Comparison of ENCODE assay signal across 14 mouse cellular contexts in genomic region chr6:128058157-128058556, GRCm38 (mm10).
A peak's percentile ranks its signal among the peaks of the same experiment; 100 is the strongest.
DNase-seq lines count a peak whose midpoint lies in the region; ATAC-seq and TF ChIP-seq lines count a peak whose summit lies in the region.
"Had no signal": no experiment of that assay in that cellular context is flagged by ENCODE, and none has a peak within 500 bp of the region (broad histone marks: within the 10 kb centered on the region; RNA-seq: fewer than 3 reads in every experiment).

No protein-coding gene starts in this region.

- H3K36me3 ChIP-seq in hindbrain, embryonic 11.5 days (ENCODE audit: control insufficient read depth, insufficient read depth, low read length) = no peaks in the 10 kb centered on the region
- H3K36me3 ChIP-seq in hindbrain, embryonic 10.5 days = no peaks in the 10 kb centered on the region; the same call in 1 of the 2 replicates
- H3K36me3 ChIP-seq in hindbrain, embryonic 15.5 days = no peaks in the 10 kb centered on the region
- H3K36me3 ChIP-seq in neural tube, embryonic 12.5 days = no peaks in the 10 kb centered on the region
- H3K36me3 ChIP-seq: limb, embryonic 15.5 days had no signal

- H3K9me3 ChIP-seq in hindbrain, embryonic 11.5 days (ENCODE audit: control insufficient read depth, low read length) = no peaks in the 10 kb centered on the region
- H3K9me3 ChIP-seq in hindbrain, embryonic 10.5 days = no peaks in the 10 kb centered on the region
- no peaks in the 10 kb centered on the region for H3K9me3 ChIP-seq in hindbrain, embryonic 15.5 days
- no peaks in the 10 kb centered on the region for H3K9me3 ChIP-seq in neural tube, embryonic 12.5 days
- H3K9me3 ChIP-seq: heart, embryonic 10.5 days; kidney, embryonic 15.5 days; limb, embryonic 15.5 days; megakaryocyte, embryonic 14.5 days had no signal

- peak; percentile 64 for ATAC-seq in hindbrain, embryonic 11.5 days (ENCODE audit: low FRiP score)
- peak; percentile 49 for ATAC-seq in hindbrain, embryonic 15.5 days (ENCODE audit: low FRiP score, low read depth)
- peak; percentile 73 for ATAC-seq in neural tube, embryonic 12.5 days (ENCODE audit: low FRiP score, low read depth)

- peaks cover 35% of the 10 kb centered on the region for H3K4me1 ChIP-seq in cerebellum, adult 2 months (ENCODE audit: control insufficient read depth, insufficient read depth, low read length)
- H3K4me1 ChIP-seq in hindbrain, embryonic 11.5 days (replicated peaks; ENCODE audit: control insufficient read depth, insufficient read depth, low read length) = no peaks in the 10 kb centered on the region; the same call in 1 of the 2 replicates
- peaks cover 28% of the 10 kb centered on the region for H3K4me1 ChIP-seq in hindbrain, embryonic 10.5 days (replicated peaks)
- peaks cover 16% of the 10 kb centered on the region for H3K4me1 ChIP-seq in hindbrain, embryonic 15.5 days (replicated peaks)
- H3K4me1 ChIP-seq in neural tube, embryonic 12.5 days = peaks cover 20% of the 10 kb centered on the region; the same call in 1 of the 2 replicates

- no peak overlapping the region for H3K9ac ChIP-seq in hindbrain, embryonic 11.5 days (ENCODE audit: low read depth, low read length)
- H3K9ac ChIP-seq in hindbrain, embryonic 15.5 days = no peak overlapping the region
- H3K9ac ChIP-seq in neural tube, embryonic 12.5 days = peak overlapping the region; percentile 26; the same call in 1 of the 2 replicates
- H3K9ac ChIP-seq: kidney, embryonic 15.5 days; limb, embryonic 15.5 days had no signal

- peak in 1 of 2 experiments; percentile 33 for DNase-seq in cerebellum, adult 2 months
- DNase-seq in cerebellum, postnatal 36 days = no peak
- peak; percentile 38 for DNase-seq in hindbrain, embryonic 11.5 days (ENCODE audit: low spot score)
- no peak for DNase-seq in hindbrain, embryonic 10.5 days (ENCODE audit: low spot score)
- no peak for DNase-seq in gastrocnemius, postnatal 10 days
- no peak for DNase-seq in adrenal gland, postnatal 25 days
- DNase-seq: heart, postnatal 10 days; lung, postnatal 10 days had no signal

- no peak overlapping the region for H3K4me3 ChIP-seq in cerebellum, adult 2 months (replicated peaks; ENCODE audit: insufficient read depth, low read depth, low read length)
- H3K4me3 ChIP-seq in hindbrain, embryonic 11.5 days (ENCODE audit: low read depth, low read length) = no peak overlapping the region
- H3K4me3 ChIP-seq in hindbrain, embryonic 10.5 days = no peak overlapping the region
- H3K4me3 ChIP-seq in hindbrain, embryonic 15.5 days = no peak overlapping the region
- no peak overlapping the region for H3K4me3 ChIP-seq in neural tube, embryonic 12.5 days
- H3K4me3 ChIP-seq: heart, embryonic 10.5 days; kidney, embryonic 15.5 days; limb, embryonic 15.5 days; megakaryocyte, embryonic 14.5 days had no signal

- H3K27me3 ChIP-seq in cerebellum, adult 2 months (ENCODE audit: control insufficient read depth, insufficient read depth, low read length) = no peaks in the 10 kb centered on the region
- no peaks in the 10 kb centered on the region for H3K27me3 ChIP-seq in hindbrain, embryonic 11.5 days (ENCODE audit: control insufficient read depth, insufficient read depth, low read length)
- H3K27me3 ChIP-seq in hindbrain, embryonic 10.5 days (ENCODE audit: insufficient read depth, poor library complexity, severe bottlenecking) = no peaks in the 10 kb centered on the region
- no peaks in the 10 kb centered on the region for H3K27me3 ChIP-seq in hindbrain, embryonic 15.5 days
- no peaks in the 10 kb centered on the region for H3K27me3 ChIP-seq in neural tube, embryonic 12.5 days (replicated peaks)
- H3K27me3 ChIP-seq: kidney, embryonic 15.5 days; limb, embryonic 15.5 days had no signal

- no peak for TF ChIP-seq CTCF in cerebellum, adult 2 months (IDR thresholded peaks at IDR 0.05; ENCODE audit: borderline replicate concordance, insufficient read depth, low read depth, low read length)

- TF ChIP-seq POLR2A in cerebellum, adult 2 months (IDR thresholded peaks at IDR 0.05; ENCODE audit: borderline replicate concordance, insufficient read depth, low read length) = no peak

- H3K4me2 ChIP-seq in hindbrain, embryonic 11.5 days (replicated peaks; ENCODE audit: low read depth, low read length) = no peak overlapping the region
- H3K4me2 ChIP-seq in hindbrain, embryonic 15.5 days = peak overlapping the region; percentile 37
- peak overlapping the region; percentile 41 for H3K4me2 ChIP-seq in neural tube, embryonic 12.5 days (replicated peaks)
- H3K4me2 ChIP-seq: kidney, embryonic 15.5 days; limb, embryonic 15.5 days had no signal

- 49% methylated on average over 7 of the region's 7 CpGs for WGBS in cerebellum, adult 2 months
- 20% methylated on average over 7 of the region's 7 CpGs for WGBS in hindbrain, embryonic 11.5 days
- 29% methylated on average over 7 of the region's 7 CpGs for WGBS in hindbrain, embryonic 10.5 days
- WGBS in hindbrain, embryonic 15.5 days = 22% methylated on average over 7 of the region's 7 CpGs
- 22% methylated on average over 7 of the region's 7 CpGs for WGBS in neural tube, embryonic 12.5 days

- H3K27ac ChIP-seq in cerebellum, adult 2 months (ENCODE audit: insufficient read depth, low read length) = peak overlapping the region; percentile 87
- peak overlapping the region; percentile 67 for H3K27ac ChIP-seq in hindbrain, embryonic 11.5 days (ENCODE audit: low read depth, low read length)
- no peak overlapping the region for H3K27ac ChIP-seq in hindbrain, embryonic 10.5 days
- peak overlapping the region; percentile 30; the same call in 1 of the 2 replicates for H3K27ac ChIP-seq in hindbrain, embryonic 15.5 days (replicated peaks)
- H3K27ac ChIP-seq in neural tube, embryonic 12.5 days = 0 out of 2 replicates have a peak overlapping the region, but pooled peaks have one; percentile 2
- H3K27ac ChIP-seq: heart, embryonic 10.5 days; kidney, embryonic 15.5 days; limb, embryonic 15.5 days had no signal
